Mouse (Mus musculus) heart, embryonic 10.5 days (tissue): ENCODE data around the gene Ret. TPM values are rescaled to one million over a fixed set of nuclear protein-coding genes. Genes with fewer than 3 reads are reported as not detected.

Experiments used
- DNase-seq: peaks from one replicate; pipeline ENCODE4 v3.0.0-alpha.2; 2017; ENCODE audit warnings: low spot score
- H3K27ac ChIP-seq: fragments of 300-500 bp; sonication (generic); 2 replicates; pipeline ENCODE4 v1.5.1; 2016; ENCODE audit warnings: mild to moderate bottlenecking
- H3K27me3 ChIP-seq: fragments of 300-500 bp; sonication (generic); 2 replicates; pipeline ENCODE4 v1.6.1; 2016; ENCODE audit warnings: mild to moderate bottlenecking; ENCODE audit not compliant: poor library complexity, insufficient read depth, severe bottlenecking
- H3K36me3 ChIP-seq: fragments of 300-500 bp; sonication (generic); 2 replicates; pipeline ENCODE4 v1.6.1; 2016; ENCODE audit warnings: mild to moderate bottlenecking, moderate library complexity
- H3K4me1 ChIP-seq: fragments of 300-500 bp; sonication (generic); 2 replicates; pipeline ENCODE4 v1.6.1; 2016; ENCODE audit warnings: mild to moderate bottlenecking
- H3K4me3 ChIP-seq: fragments of 300-500 bp; sonication (generic); 2 replicates; pipeline ENCODE4 v1.5.1; 2016; ENCODE audit warnings: mild to moderate bottlenecking, moderate library complexity
- H3K9me3 ChIP-seq: fragments of 300-500 bp; sonication (generic); 2 replicates; pipeline ENCODE4 v1.6.1; 2016; ENCODE audit warnings: mild to moderate bottlenecking, moderate library complexity
- WGBS: fragments of 180-500 bp; shearing (Covaris S2); methylation state at CpG from one replicate; pipeline ENCODE4 v1.1.7; 2016; 5-methylcytosine and 5-hydroxymethylcytosine counted together
- polyA plus RNA-seq: library from polyadenylated mRNA; unstranded; fragments of >200 nt; fragmentation: Nextera tagmentation; extraction: Ambion mirVana; gene quantifications from 2 replicates; pipeline ENCODE4 v1.2.1, GENCODE M21; 2016

Gene Ret
- polyA plus RNA-seq, 1 experiment from 2014 or later = 1.3 TPM

DNA sequence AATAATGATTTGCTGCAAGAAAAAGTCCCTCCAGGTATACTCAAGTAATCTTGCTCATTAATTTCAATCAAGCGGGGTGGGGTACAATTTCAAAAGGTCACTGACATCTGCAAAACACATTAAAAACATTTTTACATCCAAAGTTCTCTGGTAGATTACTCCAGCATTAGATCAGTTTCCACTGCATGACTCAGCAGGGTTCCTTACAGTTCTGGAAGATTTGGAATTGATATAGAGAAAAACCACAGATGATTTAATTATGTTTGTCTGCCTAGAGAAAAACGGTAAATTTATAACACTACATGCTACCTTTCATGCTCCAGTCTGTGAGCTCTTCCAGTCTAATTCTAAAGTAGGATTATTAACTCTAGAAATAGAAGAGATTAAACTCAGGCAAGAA, 67.5 kb downstream of the Ret start:
- Histone ChIP-seq H3K36me3 (peaks cover 4% of the 10 kb centered on the region), H3K4me1 (peaks cover 20% of the 10 kb centered on the region; the same call in 1 of the 2 replicates), H3K9me3 (no peaks in the 10 kb centered on the region), H3K4me3 (no peak overlapping the region), H3K27ac (no peak overlapping the region), H3K27me3 (no peaks in the 10 kb centered on the region)
- DNase-seq = no peak
- 69% methylated on average over 2 of the region's 2 CpGs for WGBS

DNA sequence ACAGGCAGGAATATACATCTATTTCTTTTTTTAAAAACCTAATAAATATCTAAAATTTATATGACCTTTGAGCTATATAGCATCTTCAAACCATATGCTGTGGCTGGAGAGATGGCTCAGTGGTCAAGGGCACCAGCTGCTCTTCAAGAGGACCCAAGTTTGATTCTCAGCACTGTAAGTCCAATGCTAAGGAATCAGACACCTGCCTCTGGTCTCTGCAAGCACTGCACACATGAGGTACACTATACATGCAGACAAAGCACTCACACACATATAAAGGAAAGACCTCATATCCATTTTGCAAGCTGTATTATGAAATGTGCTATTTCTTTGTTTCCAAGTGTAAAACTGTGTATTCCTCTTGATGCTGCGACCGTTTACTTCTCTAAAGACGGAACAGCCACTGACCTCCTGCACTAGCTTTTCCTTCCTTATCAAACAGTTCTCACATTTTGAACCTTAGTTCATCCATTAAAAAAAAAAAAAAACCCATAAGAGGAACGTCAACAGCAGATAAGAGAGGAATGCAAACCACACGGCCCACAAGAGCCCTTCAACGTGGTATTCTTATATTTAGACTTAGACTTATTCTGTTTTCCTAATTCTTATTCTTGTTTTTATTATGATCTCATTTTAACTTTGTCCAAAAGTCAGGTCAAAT, 69.6 kb downstream of the Ret start:
- H3K4me3 ChIP-seq = no peak overlapping the region
- no peaks in the 10 kb centered on the region for H3K27me3 ChIP-seq
- peaks cover 9% of the 10 kb centered on the region for H3K36me3 ChIP-seq
- DNase-seq = no peak
- H3K27ac ChIP-seq = no peak overlapping the region
- H3K4me1 ChIP-seq = peaks cover 20% of the 10 kb centered on the region; the same call in 1 of the 2 replicates
- no peaks in the 10 kb centered on the region for H3K9me3 ChIP-seq
- WGBS = 14% methylated on average over 6 of the region's 6 CpGs

GRCm38 (mm10) chr6:118127198-118127597, 70.3 kb downstream of the Ret start:
- no peak for DNase-seq
- Histone ChIP-seq H3K27ac (no peak overlapping the region), H3K4me1 (peaks cover 20% of the 10 kb centered on the region; the same call in 1 of the 2 replicates), H3K36me3 (peaks cover 14% of the 10 kb centered on the region), H3K9me3 (no peaks in the 10 kb centered on the region), H3K4me3 (no peak overlapping the region), H3K27me3 (no peaks in the 10 kb centered on the region)
- whole genome bisulfite sequencing = 77% methylated on average over 7 of the region's 7 CpGs

GRCm38 (mm10) chr6:118126577-118126976, 70.9 kb downstream of the Ret start:
- peaks cover 18% of the 10 kb centered on the region for H3K36me3 ChIP-seq
- no peak overlapping the region for H3K4me3 ChIP-seq
- no peak for DNase-seq
- peaks cover 20% of the 10 kb centered on the region; the same call in 1 of the 2 replicates for H3K4me1 ChIP-seq
- H3K9me3 ChIP-seq = no peaks in the 10 kb centered on the region
- H3K27me3 ChIP-seq = no peaks in the 10 kb centered on the region
- no peak overlapping the region for H3K27ac ChIP-seq

DNA sequence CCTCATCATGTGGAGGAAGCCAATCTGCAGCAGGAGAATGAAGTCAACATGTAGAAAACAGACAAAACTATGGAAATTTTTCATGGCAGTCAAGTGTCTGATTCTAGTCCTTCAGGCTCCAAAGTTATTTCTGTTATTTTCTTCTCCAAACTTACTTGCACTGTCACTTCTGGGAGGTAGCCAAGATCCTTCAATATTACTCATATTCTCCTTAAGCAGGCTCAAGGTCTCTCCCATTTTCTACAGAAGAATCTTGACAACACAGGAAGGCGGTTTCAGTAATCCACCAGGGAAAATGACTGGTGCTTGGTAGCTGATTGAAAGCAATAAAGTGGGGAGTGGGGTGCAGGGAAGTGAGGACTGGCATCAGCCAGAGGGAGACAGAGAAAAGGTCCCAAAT, 74.8 kb downstream of the Ret start:
- 72% methylated on average over 1 of the region's 1 CpGs for WGBS
- Histone ChIP-seq H3K27me3 (no peaks in the 10 kb centered on the region), H3K36me3 (peaks cover 21% of the 10 kb centered on the region), H3K4me3 (no peak overlapping the region), H3K9me3 (no peaks in the 10 kb centered on the region), H3K4me1 (peaks cover 11% of the 10 kb centered on the region; the same call in 1 of the 2 replicates), H3K27ac (no peak overlapping the region)
- no peak for DNase-seq

DNA sequence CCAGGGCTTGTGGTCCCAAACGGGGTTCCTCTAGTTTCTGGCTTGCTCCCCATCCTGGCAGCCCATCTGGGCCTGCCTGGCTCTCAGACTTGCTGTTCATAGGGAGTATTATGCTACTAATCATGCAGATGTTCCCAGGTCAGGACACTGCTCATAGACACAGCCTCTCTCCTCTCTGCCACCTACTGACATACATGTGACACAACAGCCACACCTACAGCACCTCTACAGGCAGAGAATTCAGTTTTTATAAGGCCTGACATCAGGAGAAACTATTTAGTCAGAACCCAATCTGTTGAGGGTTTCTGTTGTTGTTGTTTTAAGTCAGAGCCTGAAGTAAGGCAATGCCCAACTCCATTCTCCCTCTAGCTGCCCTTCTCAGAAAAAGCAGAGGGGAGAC, 85.7 kb downstream of the Ret start:
- Histone ChIP-seq H3K9me3 (no peaks in the 10 kb centered on the region), H3K4me3 (no peak overlapping the region), H3K27me3 (no peaks in the 10 kb centered on the region), H3K36me3 (peaks cover 11% of the 10 kb centered on the region; the same call in 1 of the 2 replicates), H3K4me1 (no peaks in the 10 kb centered on the region), H3K27ac (no peak overlapping the region)
- 55% methylated on average over 1 of the region's 1 CpGs for WGBS
- DNase-seq = no peak

Other genes with a start within 250 kb of the Ret start
- 0.35 and 0.43 TPM in 2 replicates for gene Rasgef1a, start 186.3 kb downstream of the Ret start, polyA plus RNA-seq
- 7.3 and 10.5 TPM in 2 replicates for gene Csgalnact2, start 58.6 kb downstream of the Ret start, polyA plus RNA-seq
- 33.9 and 40.7 TPM in 2 replicates for gene Bms1, start 221.8 kb upstream of the Ret start, polyA plus RNA-seq